Mouse (Mus musculus) regulatory T cell (primary cell): ENCODE data around the gene Efl1.

ENCODE experiments used
- in situ Hi-C: fragments of 300-600 bp; cut with MboI, MseI; formaldehyde crosslinking; loops from one replicate; pipeline ENCODE4 v1.15.1; 2025; ENCODE audit warnings: high pct_unique_total_duplicates

Gene Efl1

DNA sequence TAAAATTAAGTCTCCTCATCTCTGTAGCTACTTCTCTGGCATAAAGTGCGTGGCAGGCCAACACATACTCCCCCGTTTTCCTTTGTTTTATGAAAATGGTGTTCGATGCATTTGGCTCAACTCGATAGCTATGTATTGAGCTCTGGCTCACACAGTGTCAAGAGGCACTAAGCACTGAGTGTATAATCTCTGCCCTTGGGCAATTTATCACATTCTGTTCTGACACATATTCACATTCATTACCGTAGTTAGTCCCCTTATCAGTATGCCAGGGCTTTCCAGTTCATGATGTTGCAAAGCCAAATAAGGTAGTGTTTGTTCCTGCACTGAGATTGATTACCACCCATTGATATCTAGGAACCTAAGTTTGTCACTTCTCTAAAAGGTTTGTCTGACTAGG lies 71.3 kb downstream of the Efl1 start:
- in situ Hi-C loops = loop anchor here (10.0 kb wide), 2 partner anchors 835 to 955 kb away; no protein-coding TSS in a partner anchor

DNA sequence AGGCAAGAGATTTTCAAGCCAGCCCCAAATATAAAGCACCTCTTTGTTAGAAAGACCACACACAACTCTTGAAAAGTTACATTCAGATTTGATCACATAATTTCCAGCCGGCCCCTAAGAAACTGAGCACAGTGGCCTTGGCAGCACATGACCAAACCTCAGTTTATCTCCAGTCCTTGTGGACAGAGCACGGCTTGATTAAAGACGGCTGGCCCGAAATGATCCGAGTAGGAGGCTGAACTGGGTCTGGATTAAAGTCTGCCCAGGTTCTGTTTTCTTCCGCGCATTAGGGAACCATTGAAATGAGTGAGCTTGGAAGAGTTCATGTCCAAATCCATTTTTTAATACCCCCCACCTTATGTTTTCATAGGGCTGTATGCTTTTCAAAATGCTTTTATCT lies 72.1 kb downstream of the Efl1 start:
- in situ Hi-C loops = loop anchor here (10.0 kb wide), 2 partner anchors 834 to 954 kb away; no protein-coding TSS in a partner anchor

DNA sequence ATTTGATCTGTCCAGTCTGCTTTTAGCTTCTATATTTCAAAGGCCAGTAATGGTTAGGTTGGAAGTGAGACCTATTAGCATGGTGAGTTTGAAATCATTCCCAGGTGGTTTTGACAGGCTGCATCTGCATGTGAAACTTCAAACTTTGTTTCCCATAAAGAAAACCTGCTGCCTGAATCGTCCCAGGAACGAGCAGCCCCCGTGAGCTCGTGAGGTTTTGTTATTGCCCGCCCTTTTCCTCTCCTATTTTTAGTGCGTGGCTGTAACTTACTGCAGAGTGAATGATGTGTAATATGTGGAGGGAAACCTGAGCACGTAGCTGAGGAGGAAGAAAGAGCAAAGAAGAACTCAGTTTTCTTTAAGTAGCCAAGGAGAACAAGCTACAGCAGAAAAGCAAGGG lies 72.5 kb downstream of the Efl1 start:
- in situ Hi-C loops = loop anchor here (10.0 kb wide), 2 partner anchors 834 to 954 kb away; no protein-coding TSS in a partner anchor

DNA sequence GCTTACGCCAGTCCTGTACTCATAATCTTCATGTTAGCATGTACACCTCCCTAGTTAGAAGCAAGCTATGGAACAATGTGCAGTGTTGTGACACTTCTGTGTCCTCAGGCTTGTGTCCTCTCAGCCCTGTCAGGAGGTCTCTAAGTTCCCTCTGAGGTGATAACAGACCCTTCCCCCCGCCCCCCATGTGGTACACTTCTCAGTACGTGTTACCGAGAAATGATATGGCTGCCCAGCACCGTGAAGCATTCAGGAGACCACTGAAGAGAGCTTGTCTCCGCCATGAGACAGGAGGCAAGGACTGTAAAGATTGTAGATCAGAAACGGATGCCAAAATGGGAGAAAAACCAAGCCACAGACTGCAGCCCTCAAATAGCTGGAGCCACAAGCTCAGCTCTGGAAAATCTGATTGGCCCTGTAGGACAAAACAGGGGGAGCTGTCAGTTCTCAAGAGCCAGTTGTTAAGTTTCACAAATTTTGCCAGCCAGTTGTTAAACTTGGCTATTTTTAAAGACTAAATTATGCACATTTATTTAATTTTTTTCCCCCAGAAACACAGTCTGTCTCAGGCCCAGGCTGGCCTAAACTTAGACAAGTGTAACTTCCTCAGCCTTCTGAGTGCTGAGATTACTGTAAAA lies 74.2 kb downstream of the Efl1 start:
- in situ Hi-C loops = loop anchor here (10.0 kb wide), 2 partner anchors 832 to 952 kb away; no protein-coding TSS in a partner anchor

DNA sequence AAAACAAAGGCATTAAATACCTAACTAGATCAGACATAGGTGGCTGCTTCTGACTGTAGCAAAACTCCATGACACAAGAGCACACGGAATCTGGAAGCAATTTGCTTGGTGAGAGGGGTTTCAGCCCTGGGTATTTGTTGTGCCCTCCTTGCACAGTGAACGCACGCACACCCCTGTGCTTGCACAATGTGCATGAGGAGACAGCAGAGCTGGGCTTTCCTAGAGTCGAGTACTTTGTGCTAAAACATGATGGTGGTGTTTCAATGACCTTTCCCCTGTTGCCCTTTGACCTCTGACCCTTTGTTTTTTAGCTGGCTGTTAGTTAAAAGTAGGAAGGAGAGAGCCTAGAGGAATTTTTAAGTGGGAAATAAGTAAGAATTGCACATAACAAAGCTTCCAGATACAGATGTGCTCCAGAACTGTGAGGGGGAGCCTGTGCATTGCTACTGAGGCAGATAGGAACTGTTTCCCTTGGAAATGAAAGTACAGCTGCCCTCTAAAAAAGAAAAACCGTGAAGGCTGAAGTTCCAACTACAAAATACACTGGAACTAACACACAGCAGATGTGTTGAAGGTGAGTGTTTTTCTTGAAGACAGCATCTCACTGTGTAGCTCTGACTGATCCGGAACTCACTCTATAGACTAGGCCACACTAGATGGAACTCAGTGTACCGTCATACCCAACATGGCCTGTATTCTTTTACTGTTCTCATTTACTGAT lies 74.9 kb downstream of the Efl1 start:
- in situ Hi-C loops = loop anchor here (10.0 kb wide), 2 partner anchors 831 to 951 kb away; no protein-coding TSS in a partner anchor

DNA sequence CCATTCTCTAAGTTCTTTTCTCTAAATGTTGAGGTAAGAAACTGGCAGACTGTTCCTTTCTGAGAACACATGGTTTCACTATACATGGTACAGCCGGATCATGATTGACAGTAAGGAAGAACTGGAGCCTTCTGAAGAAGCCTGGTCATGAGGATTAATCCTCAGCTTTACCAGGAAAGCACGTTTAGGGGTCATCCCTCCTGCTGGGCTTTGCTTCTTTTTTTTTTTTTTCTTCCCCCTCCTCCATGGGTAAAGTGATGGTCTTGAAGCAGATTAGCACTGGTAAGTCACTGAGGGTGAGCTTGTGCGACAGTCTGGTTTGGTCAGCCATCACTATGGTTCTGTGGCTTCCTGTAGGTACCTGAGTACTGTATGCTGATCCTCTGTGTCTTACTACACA lies 76.1 kb downstream of the Efl1 start:
- in situ Hi-C loops = loop anchor here (10.0 kb wide), 2 partner anchors 830 to 950 kb away; no protein-coding TSS in a partner anchor

DNA sequence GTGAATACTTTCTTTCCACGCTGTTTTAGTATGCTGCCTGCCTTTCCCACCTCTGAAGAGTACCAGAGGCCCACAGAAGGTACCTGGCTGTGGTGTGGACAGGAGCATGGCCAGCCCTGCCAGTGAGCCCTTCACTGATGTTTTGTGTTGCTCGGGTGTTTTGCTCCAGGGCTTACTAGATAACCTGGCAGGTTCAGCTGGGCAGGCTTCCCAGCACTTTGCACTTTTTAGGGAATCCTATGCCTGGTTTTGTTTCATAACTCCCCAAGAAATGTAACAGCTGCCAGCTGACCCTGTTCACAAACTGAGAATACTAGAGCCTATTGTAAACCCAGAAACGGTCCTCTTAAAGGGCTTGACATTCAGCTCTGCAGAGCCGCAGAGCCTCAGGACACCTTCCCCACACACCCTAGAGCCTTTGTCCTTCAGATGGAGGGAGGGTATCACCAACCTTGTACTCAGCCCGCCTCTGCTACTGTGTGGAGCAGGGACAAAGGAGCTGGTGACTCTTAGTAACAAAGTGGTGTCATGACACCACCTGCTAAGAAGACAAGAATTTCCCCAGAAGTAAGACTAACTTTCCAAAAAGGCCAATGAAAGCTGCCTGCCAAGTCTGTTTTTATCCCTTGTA lies 76.7 kb downstream of the Efl1 start:
- in situ Hi-C loops = loop anchor here (10.0 kb wide), 2 partner anchors 830 to 950 kb away; no protein-coding TSS in a partner anchor

DNA sequence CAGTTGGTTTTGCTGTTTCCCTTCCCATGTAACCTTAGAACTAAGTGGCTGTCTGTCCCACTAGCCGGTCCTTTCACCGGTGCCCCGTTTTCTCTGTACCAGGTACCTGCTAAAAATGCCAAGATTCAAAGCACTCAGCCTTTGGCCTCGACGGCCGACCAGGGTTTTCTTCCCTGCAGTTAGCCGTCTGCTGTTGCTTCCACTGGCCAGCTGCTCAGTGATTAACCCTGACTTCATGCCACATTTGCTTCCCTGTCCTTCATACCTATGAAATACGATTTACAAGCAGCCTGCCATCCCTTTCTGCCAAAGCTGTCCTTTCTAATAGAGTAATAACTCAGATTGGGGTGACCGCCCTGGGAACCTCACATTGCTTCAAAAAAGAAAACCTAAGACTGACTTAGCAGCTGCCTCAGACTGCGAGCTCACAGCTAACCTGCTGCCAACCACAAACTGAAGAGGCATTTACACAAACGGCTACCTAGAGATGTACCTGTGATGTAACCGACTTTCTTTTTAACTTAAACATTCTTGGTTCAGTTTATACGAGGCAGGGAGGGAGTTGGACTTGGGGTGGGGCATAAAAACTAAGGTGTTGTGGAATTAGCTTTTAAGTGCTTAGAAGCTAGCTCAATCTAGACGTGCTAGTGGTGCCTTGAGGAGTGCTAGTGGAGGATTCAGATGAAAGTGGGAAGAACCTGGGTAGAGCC lies 77.5 kb downstream of the Efl1 start:
- in situ Hi-C loops = loop anchor here (10.0 kb wide), 2 partner anchors 829 to 949 kb away; no protein-coding TSS in a partner anchor

DNA sequence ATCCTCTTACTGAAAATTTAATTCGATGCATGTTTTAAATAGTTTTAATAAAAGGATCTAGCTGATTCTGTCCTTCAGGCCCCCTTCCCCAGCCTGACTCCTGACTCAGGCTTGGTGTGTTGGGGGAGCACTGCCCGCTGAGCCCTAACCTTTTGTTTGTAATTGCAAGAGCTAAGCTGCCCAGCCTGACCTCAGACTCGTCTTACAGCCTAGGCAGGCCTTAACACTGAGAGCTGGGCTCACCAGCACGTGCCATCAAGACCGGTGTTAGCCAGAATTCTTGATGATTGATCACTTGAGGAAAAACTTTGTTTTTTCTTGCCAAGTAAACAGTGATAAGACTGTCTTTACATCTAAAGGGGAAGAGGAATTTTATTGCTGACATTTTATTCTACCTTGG lies 78.7 kb downstream of the Efl1 start:
- in situ Hi-C loops = loop anchor here (10.0 kb wide), 2 partner anchors 828 to 948 kb away; no protein-coding TSS in a partner anchor

DNA sequence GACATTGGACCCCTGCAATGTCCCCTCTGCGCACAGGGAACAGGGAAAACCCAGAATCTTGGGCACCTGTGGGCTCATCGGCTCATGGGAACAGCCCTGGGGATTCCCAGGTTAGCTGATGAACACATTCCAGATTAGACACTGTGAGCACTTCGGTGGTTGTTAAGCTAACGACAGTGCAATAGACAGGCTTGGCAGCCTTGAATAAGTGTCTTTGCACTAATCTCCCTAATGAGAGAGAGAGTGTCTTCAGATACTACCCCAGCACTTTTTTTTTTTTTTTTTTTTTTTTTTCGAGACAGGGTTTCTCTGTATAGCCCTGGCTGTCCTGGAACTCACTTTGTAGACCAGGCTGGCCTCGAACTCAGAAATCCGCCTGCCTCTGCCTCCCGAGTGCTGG lies 80.6 kb downstream of the Efl1 start:
- in situ Hi-C loops = loop anchor here (10.0 kb wide), 2 partner anchors 826 to 946 kb away; no protein-coding TSS in a partner anchor

DNA sequence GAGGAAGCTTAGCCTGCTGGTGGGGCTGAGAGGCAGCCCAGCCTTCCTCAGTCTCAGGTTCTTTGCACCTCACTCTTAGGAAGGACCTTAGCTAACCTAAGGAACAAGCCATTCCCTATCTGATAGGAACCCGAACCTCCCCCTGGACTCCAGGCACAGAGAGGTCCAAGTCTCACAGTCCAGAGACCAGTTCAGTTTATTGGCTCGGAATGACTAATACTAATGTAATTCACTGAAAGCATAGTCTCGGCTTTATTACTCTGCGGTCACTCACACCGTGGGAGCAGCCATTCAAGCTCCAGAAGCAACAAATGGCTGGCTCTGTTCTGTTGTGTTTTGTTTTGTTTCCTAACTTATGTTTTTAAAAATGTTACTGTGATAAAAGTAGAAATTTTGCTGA lies 84.7 kb downstream of the Efl1 start:
- in situ Hi-C loops = no loop called here

DNA sequence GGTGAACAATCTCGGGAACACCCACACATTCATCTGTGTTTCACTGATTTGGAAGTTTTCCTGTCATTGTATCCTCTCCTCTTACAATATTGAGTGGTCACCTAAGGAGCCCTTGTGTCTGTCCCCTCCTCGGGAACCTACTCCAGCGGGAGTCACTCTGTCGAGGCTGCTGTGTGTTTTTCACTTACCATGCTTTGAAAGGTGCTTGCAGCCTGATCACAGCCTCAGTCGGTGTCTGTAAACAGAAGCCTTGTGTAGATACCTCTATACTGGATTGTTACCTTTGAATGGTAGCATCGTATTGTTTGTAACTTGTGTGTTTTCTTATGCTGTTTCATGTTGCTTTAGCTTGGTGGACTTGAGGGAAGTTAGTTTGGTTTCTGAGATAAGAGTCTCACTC lies 85.6 kb downstream of the Efl1 start:
- in situ Hi-C loops = no loop called here

DNA sequence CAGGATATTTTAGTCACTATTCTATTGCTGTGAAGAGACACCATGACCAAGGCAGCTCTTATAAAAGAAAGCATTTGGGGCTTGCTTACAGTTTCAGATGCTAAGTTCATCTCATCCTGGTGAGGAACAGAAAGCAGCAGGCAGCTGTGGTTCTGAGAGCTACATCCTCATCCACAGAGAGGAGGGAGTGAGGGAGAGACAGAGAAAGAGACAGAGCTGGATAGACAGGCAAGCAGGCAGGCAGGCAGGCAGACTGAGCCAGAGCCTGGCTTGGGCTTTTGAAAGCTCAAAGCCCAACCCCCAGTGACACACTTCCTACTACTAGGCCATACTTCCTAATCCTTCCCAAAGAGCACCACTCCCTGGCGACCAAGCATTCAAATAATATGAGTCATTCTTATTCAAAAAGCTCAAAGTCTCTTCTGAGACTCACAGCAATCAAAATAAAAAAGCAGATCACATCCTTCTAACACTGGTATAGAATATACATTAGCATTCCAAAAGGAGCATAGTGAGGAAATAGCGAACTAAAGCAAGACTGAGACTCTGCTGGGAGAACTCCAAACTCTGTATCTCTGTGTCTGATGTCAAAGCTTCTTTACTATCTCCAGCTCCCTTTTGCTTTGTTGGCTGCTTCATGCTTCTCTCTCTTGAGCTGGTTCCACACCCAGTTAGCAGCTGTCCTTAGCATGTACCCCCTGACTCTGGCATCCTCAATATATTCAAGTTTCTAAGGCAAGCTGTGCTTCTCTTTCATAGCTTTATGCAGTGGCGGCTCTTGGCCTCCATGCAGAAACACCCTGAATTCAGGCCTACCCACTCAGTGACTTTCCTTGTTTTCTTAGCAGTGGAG lies 86.6 kb downstream of the Efl1 start:
- in situ Hi-C loops = no loop called here

DNA sequence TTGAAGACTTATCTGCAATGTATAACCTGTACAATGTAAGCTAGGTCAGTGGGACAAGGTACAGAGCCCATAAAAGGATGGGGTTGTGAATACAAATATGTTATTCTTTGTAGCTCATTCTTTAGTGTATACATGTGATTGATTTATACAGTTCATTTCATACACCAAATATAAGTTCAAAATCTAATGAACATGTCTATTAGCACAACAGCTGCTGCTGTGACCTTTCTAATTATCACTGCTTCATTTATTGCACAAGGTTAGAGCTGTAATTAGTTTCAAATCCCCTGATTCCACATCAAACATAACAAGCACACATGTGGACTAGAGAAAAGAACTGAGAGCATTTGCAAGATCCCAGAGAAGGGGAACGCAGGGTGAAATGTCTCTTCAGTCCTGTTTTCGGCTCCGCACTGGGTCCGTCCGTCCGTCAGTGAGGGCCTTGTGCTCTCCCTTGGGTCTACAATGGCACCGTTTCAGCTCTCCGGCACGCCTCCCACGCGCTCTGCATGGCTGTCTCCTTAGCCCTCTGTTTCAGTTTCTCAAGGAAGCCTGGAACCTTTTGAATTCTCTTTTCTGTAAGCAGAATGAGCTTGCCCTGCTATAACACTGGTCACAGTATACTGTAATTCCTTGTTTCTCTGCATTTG lies 94.8 kb downstream of the Efl1 start:
- in situ Hi-C loops = no loop called here

DNA sequence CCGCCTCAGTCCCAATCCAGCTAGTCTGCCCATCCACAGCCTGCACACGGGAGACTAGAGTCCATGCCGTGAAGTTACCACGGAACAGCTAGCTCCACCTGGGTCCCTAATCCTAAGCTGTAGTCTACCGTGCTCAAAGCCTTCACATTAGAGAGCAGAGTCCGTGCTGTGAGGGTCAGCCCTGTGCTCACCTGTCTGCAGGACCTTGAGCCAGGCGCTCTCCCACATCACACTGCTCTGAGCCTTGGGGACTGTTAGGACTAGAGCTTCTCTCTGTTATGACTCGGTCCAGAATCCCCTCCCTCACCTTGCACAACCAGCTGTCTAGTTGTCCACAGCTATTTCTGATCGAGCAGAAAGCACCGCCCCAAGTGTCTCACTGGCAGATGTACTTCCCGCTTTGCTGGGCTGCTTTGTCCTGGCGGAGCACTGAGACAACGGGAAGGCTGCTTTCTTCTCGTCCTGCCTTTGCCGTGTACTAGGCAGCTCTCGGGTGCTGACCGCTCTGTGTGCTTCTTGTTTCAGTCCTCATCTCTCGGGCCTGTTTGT lies 95.8 kb downstream of the Efl1 start:
- in situ Hi-C loops = no loop called here

DNA sequence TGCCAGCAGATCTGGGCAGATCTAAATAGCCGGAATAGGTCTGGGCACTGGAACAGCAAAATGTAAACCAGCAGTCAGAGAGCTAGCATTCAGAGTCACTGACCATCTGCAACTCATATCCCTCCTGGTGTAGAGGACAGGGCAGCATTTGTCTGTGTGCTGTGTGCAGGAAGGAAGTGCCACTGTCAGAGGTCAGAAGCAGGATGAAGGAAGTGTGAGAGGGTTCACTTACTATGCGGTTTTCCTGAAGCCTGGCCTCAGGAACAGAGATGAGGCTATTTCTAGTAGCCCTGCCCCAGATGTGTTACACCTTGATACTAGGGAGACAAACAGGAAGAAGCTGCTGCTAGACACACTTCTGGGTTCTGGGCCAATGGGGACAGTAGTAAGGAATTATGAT lies 100.4 kb downstream of the Efl1 start:
- in situ Hi-C loops = no loop called here

DNA sequence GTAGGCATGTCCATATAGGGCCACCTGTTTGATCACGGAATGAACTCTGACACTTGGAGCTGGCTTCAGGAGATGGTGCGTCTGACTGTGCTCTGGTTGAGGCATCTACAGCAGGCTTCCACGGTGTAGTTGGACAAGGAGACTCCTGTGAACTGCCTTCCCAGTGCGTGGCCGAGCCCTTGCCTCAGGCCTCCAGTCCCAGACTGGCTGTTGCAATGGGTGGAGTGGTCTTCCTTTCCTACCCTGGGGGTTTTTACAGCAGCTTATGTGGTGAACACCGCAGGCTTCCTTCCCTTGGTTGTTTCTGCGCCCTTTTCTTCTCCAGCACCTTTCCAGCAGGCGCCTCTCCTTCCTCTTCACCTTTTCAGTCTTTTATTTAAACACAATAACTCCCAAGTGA lies 100.8 kb downstream of the Efl1 start:
- in situ Hi-C loops = no loop called here

DNA sequence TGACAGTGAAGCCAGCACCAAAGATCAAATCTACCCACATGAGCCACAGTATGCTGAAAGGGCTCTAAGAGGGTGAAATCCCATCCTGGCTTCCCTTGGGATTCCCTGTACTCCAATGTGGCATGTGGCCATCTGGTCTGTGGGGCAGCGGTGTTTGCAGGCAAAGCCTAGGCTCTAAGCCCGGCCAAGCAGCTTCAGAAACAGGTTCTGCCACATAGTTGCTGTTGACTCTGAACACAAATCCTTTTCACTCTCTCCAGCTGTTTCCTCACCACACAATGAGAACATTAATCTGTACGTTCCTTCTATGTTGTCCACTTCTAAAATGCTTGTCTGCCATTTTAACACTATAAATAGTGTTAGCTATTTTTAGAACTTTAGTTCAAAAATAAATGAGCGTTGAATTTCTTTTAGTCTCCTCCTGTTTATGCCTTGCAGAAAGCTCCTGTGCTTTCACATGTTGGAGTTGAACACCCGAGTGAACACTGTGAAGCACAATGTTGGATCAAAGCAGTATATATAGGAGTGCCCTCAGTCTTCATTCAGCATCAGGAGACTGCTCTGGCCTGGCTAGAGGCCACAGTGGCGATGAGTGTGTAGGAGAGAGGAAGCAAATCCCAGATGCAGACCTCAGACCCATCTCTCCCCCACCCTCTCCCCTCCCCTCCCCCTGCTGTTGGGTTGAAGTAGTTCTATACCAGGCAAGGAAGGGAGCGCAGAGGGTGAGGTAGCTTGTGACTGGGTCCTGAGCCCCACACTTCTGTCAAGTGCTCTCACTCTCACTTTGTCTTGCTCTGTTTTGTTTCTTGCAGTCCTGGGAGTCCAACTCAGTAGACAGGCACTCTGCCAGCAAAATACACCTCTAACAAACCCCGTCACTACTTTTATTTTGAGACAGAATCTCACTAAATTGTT lies 104.0 kb downstream of the Efl1 start:
- in situ Hi-C loops = no loop called here
